Mouse (Mus musculus): Measurements from ENCODE around the gene Sh3bgrl. TPM values are rescaled to one million over a fixed set of nuclear protein-coding genes. Genes with fewer than 3 reads are reported as not detected.

The Sh3bgrl gene
- polyA plus RNA-seq, 1 experiment from 2014 or later = 148 TPM

GRCm38 (mm10) chrX:109113401-109114280, 18.5 kb downstream of the Sh3bgrl start:
- DNase-seq (ENCODE audit: low spot score) = peak; percentile 11
- 32% methylated on average over 7 of the region's 7 CpGs for WGBS
- H3K27me3 ChIP-seq (ENCODE audit: low read depth, poor library complexity, severe bottlenecking) = no peaks in the 10 kb centered on the region
- peaks cover 10% of the 10 kb centered on the region for H3K4me1 ChIP-seq
- H3K36me3 ChIP-seq = no peaks in the 10 kb centered on the region
- H3K9me3 ChIP-seq (replicated peaks) = no peaks in the 10 kb centered on the region
- H3K27ac ChIP-seq (replicated peaks) = no peak overlapping the region
- no peak overlapping the region for H3K4me3 ChIP-seq

GRCm38 (mm10) chrX:109119829-109120826, 25.0 kb downstream of the Sh3bgrl start:
- Histone ChIP-seq H3K9me3 (replicated peaks) (no peaks in the 10 kb centered on the region), H3K36me3 (no peaks in the 10 kb centered on the region), H3K4me1 (peaks cover 17% of the 10 kb centered on the region), H3K27me3 (ENCODE audit: low read depth, poor library complexity, severe bottlenecking) (no peaks in the 10 kb centered on the region), H3K27ac (replicated peaks) (no peak overlapping the region), H3K4me3 (no peak overlapping the region)
- WGBS = 86% methylated on average over 14 of the region's 14 CpGs
- DNase-seq (ENCODE audit: low spot score) = no peak

GRCm38 (mm10) chrX:109121161-109121560, 26.0 kb downstream of the Sh3bgrl start:
- 48% methylated on average over 9 of the region's 9 CpGs for WGBS
- Histone ChIP-seq H3K27me3 (ENCODE audit: low read depth, poor library complexity, severe bottlenecking) (no peaks in the 10 kb centered on the region), H3K4me1 (peaks cover 17% of the 10 kb centered on the region), H3K9me3 (replicated peaks) (no peaks in the 10 kb centered on the region), H3K36me3 (no peaks in the 10 kb centered on the region), H3K27ac (replicated peaks) (no peak overlapping the region), H3K4me3 (no peak overlapping the region)
- no peak for DNase-seq (ENCODE audit: low spot score)

- H3K27me3 ChIP-seq (ENCODE audit: low read depth, poor library complexity, severe bottlenecking) = no peaks in the 10 kb centered on the region
- DNase-seq (ENCODE audit: low spot score) = no peak
- no peak overlapping the region for H3K27ac ChIP-seq (replicated peaks)
- H3K4me1 ChIP-seq = peaks cover 17% of the 10 kb centered on the region
- H3K36me3 ChIP-seq = no peaks in the 10 kb centered on the region
- H3K9me3 ChIP-seq (replicated peaks) = no peaks in the 10 kb centered on the region
- no peak overlapping the region for H3K4me3 ChIP-seq
- WGBS = 55% methylated on average over 1 of the region's 1 CpGs
Measured at GRCm38 (mm10) chrX:109122670-109123069, 27.5 kb downstream of the Sh3bgrl start.

GRCm38 (mm10) chrX:109123762-109124161, 28.6 kb downstream of the Sh3bgrl start:
- Histone ChIP-seq H3K4me3 (no peak overlapping the region), H3K4me1 (peaks cover 17% of the 10 kb centered on the region), H3K9me3 (replicated peaks) (no peaks in the 10 kb centered on the region), H3K36me3 (no peaks in the 10 kb centered on the region), H3K27ac (replicated peaks) (no peak overlapping the region), H3K27me3 (ENCODE audit: low read depth, poor library complexity, severe bottlenecking) (no peaks in the 10 kb centered on the region)
- no peak for DNase-seq (ENCODE audit: low spot score)

GRCm38 (mm10) chrX:109126847-109127246, 31.7 kb downstream of the Sh3bgrl start:
- no peak for DNase-seq (ENCODE audit: low spot score)
- WGBS = 89% methylated on average over 1 of the region's 1 CpGs
- Histone ChIP-seq H3K9me3 (replicated peaks) (no peaks in the 10 kb centered on the region), H3K4me1 (peaks cover 3% of the 10 kb centered on the region), H3K27ac (replicated peaks) (no peak overlapping the region), H3K27me3 (ENCODE audit: low read depth, poor library complexity, severe bottlenecking) (no peaks in the 10 kb centered on the region), H3K4me3 (no peak overlapping the region), H3K36me3 (no peaks in the 10 kb centered on the region)

- Histone ChIP-seq H3K4me3 (no peak overlapping the region), H3K4me1 (no peaks in the 10 kb centered on the region), H3K27me3 (ENCODE audit: low read depth, poor library complexity, severe bottlenecking) (no peaks in the 10 kb centered on the region), H3K27ac (replicated peaks) (no peak overlapping the region), H3K36me3 (no peaks in the 10 kb centered on the region), H3K9me3 (replicated peaks) (no peaks in the 10 kb centered on the region)
- 82% methylated on average over 7 of the region's 7 CpGs for WGBS
- DNase-seq (ENCODE audit: low spot score) = no peak
Measured at GRCm38 (mm10) chrX:109127551-109128088, 32.5 kb downstream of the Sh3bgrl start.

GRCm38 (mm10) chrX:109130066-109130465, 34.9 kb downstream of the Sh3bgrl start:
- Histone ChIP-seq H3K36me3 (no peaks in the 10 kb centered on the region), H3K9me3 (replicated peaks) (no peaks in the 10 kb centered on the region), H3K4me1 (no peaks in the 10 kb centered on the region), H3K27me3 (ENCODE audit: low read depth, poor library complexity, severe bottlenecking) (no peaks in the 10 kb centered on the region), H3K4me3 (no peak overlapping the region), H3K27ac (replicated peaks) (no peak overlapping the region)
- no peak for DNase-seq (ENCODE audit: low spot score)
- 89% methylated on average over 1 of the region's 1 CpGs for WGBS

GRCm38 (mm10) chrX:109131834-109132233, 36.7 kb downstream of the Sh3bgrl start:
- DNase-seq (ENCODE audit: low spot score) = no peak
- H3K27ac ChIP-seq (replicated peaks) = no peak overlapping the region
- H3K9me3 ChIP-seq (replicated peaks) = no peaks in the 10 kb centered on the region
- WGBS = 95% methylated on average over 2 of the region's 2 CpGs
- no peaks in the 10 kb centered on the region for H3K36me3 ChIP-seq
- H3K27me3 ChIP-seq (ENCODE audit: low read depth, poor library complexity, severe bottlenecking) = no peaks in the 10 kb centered on the region
- no peak overlapping the region for H3K4me3 ChIP-seq
- no peaks in the 10 kb centered on the region for H3K4me1 ChIP-seq

- Histone ChIP-seq H3K4me1 (no peaks in the 10 kb centered on the region), H3K36me3 (no peaks in the 10 kb centered on the region), H3K4me3 (no peak overlapping the region), H3K27me3 (ENCODE audit: low read depth, poor library complexity, severe bottlenecking) (no peaks in the 10 kb centered on the region), H3K27ac (replicated peaks) (no peak overlapping the region), H3K9me3 (replicated peaks) (no peaks in the 10 kb centered on the region)
- DNase-seq (ENCODE audit: low spot score) = no peak
- 94% methylated on average over 1 of the region's 1 CpGs for WGBS
Measured at GRCm38 (mm10) chrX:109132463-109132862, 37.3 kb downstream of the Sh3bgrl start.

- H3K4me3 ChIP-seq = no peak overlapping the region
- 80% methylated on average over 2 of the region's 2 CpGs for WGBS
- H3K9me3 ChIP-seq (replicated peaks) = no peaks in the 10 kb centered on the region
- H3K4me1 ChIP-seq = no peaks in the 10 kb centered on the region
- H3K36me3 ChIP-seq = no peaks in the 10 kb centered on the region
- H3K27me3 ChIP-seq (ENCODE audit: low read depth, poor library complexity, severe bottlenecking) = no peaks in the 10 kb centered on the region
- DNase-seq (ENCODE audit: low spot score) = no peak
- H3K27ac ChIP-seq (replicated peaks) = no peak overlapping the region
Measured at GRCm38 (mm10) chrX:109133500-109133899, 38.3 kb downstream of the Sh3bgrl start.

- Histone ChIP-seq H3K4me1 (no peaks in the 10 kb centered on the region), H3K4me3 (no peak overlapping the region), H3K27me3 (ENCODE audit: low read depth, poor library complexity, severe bottlenecking) (no peaks in the 10 kb centered on the region), H3K36me3 (no peaks in the 10 kb centered on the region), H3K27ac (replicated peaks) (no peak overlapping the region), H3K9me3 (replicated peaks) (no peaks in the 10 kb centered on the region)
- DNase-seq (ENCODE audit: low spot score) = no peak
Measured at GRCm38 (mm10) chrX:109136306-109136705, 41.1 kb downstream of the Sh3bgrl start.
